Mouse (Mus musculus) forebrain, postnatal 0 days (tissue): ENCODE data around the gene Nfia. TPM values are rescaled to one million over a fixed set of nuclear protein-coding genes. Genes with fewer than 3 reads are reported as not detected.
A peak's percentile ranks its signal among the peaks of the same experiment; 100 is the strongest.

Experiments used
- ATAC-seq: fragments of 200-750 bp; cut with Nextera tagmentation; 2 replicates; pipeline ENCODE4 v1.8.0; 2017; ENCODE audit warnings: mild to moderate bottlenecking, moderate library complexity
- DNase-seq: peaks from one replicate; pipeline ENCODE4 v3.0.0-alpha.2; 2015
- H3K27ac ChIP-seq: fragments of 300-500 bp; sonication (generic); 2 replicates; pipeline ENCODE4 v1.5.1; 2014; ENCODE audit warnings: low read depth, mild to moderate bottlenecking, antibody characterized with exemption, low read length, moderate library complexity, mixed read lengths
- H3K27me3 ChIP-seq: fragments of 300-500 bp; sonication (generic); 2 replicates; pipeline ENCODE4 v1.6.1; 2014; ENCODE audit warnings: mild to moderate bottlenecking, low read length, mixed read lengths; ENCODE audit not compliant: insufficient read depth
- H3K36me3 ChIP-seq: fragments of 300-500 bp; sonication (generic); 2 replicates; pipeline ENCODE4 v1.6.1; 2014; ENCODE audit warnings: mild to moderate bottlenecking, moderate library complexity; ENCODE audit not compliant: insufficient read depth
- H3K4me1 ChIP-seq: fragments of 300-500 bp; sonication (generic); 2 replicates; pipeline ENCODE4 v1.6.1; 2014; ENCODE audit warnings: antibody characterized with exemption; ENCODE audit not compliant: insufficient read depth
- H3K4me2 ChIP-seq: fragments of 300-500 bp; sonication (generic); 2 replicates; pipeline ENCODE4 v1.6.1; 2014; ENCODE audit warnings: low read depth, mild to moderate bottlenecking, moderate library complexity
- H3K4me3 ChIP-seq: fragments of 300-500 bp; sonication (generic); 2 replicates; pipeline ENCODE4 v1.5.1; 2014; ENCODE audit warnings: low read depth, low read length, mixed read lengths
- H3K9ac ChIP-seq: fragments of 300-500 bp; sonication (generic); 2 replicates; pipeline ENCODE4 v1.6.1; 2014; ENCODE audit warnings: mild to moderate bottlenecking
- H3K9me3 ChIP-seq: fragments of 300-500 bp; sonication (generic); 2 replicates; pipeline ENCODE4 v1.6.1; 2016; ENCODE audit warnings: low read length
- CTCF ChIP-seq: sonication (generic); IDR thresholded peaks from 2 replicates; pipeline ENCODE4 v1.5.1; 2016; ENCODE audit warnings: antibody characterized with exemption, control low read depth, low read depth
- WGBS: fragments of 180-500 bp; shearing (Covaris S2); extraction: QIAGEN DNeasy Blood & Tissue Kit; methylation state at CpG from one replicate; pipeline ENCODE4 v1.1.7; 2014; 5-methylcytosine and 5-hydroxymethylcytosine counted together
- polyA plus RNA-seq: library from polyadenylated mRNA; unstranded; fragments of >200 nt; fragmentation: Nextera tagmentation; extraction: Ambion mirVana; gene quantifications from 2 replicates; pipeline ENCODE4 v1.2.1, GENCODE M21; 2015
- total RNA-seq: library from RNA; depleted of rRNA; stranded (reverse); fragments of >200 nt; gene quantifications from 2 replicates; pipeline ENCODE4 v1.2.3, GENCODE M21; 2014

The Nfia gene
- total and polyA plus RNA-seq, 2 experiments from 2014 or later = 44.1 to 57.5 TPM

DNA sequence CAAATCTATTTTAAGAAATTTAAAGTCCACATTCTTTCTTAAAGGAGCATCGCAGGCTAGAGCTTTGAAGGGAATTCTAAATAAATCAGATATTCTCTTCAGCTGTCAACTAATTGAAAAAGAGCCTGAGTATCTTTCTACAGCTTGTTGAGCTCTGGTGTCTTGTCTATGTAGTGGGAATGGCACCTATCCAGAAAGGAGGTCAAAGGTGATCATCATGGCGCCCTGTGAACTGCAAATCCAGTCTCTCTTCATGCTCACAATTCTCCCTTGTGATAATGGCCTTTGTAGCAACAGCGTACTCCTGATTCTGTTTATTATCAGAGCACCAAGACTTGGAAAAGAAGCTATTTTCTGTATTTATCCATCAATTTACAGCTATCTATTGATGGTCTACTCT, 6.4 kb upstream of the Nfia start:
- WGBS = 89% methylated on average over 3 of the region's 3 CpGs
- no peaks in the 10 kb centered on the region for H3K36me3 ChIP-seq
- TF ChIP-seq CTCF = no peak
- no peak overlapping the region for H3K4me2 ChIP-seq
- no peak overlapping the region for H3K27ac ChIP-seq
- H3K4me3 ChIP-seq = no peak overlapping the region
- no peak overlapping the region for H3K9ac ChIP-seq
- H3K27me3 ChIP-seq = no peaks in the 10 kb centered on the region
- ATAC-seq (no peak), DNase-seq (no peak)
- no peaks in the 10 kb centered on the region for H3K9me3 ChIP-seq
- no peaks in the 10 kb centered on the region for H3K4me1 ChIP-seq

DNA sequence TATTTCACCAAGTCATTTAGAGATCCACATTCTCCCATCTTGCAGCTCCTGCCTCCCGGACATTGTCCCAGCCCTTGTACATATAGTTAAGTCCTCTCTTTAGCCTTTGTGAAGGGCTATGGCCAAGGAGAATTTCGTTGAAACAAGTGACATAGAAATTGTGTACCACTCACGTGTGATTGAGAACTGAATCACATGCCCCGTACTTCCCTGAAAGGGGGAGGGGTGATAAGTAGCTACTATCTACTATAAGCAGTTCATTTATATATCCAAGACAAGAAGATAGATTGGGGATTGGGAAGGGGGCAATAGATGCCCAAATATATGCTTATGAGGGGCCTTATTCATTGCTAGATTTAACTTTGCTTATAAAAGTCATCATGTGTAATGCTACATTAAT, 5.5 kb upstream of the Nfia start:
- Histone ChIP-seq H3K4me2 (no peak overlapping the region), H3K27ac (no peak overlapping the region), H3K4me3 (no peak overlapping the region), H3K9ac (no peak overlapping the region), H3K36me3 (no peaks in the 10 kb centered on the region), H3K27me3 (no peaks in the 10 kb centered on the region), H3K4me1 (no peaks in the 10 kb centered on the region), H3K9me3 (no peaks in the 10 kb centered on the region)
- DNase-seq (no peak), ATAC-seq (no peak)
- no peak for TF ChIP-seq CTCF
- WGBS = 81% methylated on average over 4 of the region's 4 CpGs

DNA sequence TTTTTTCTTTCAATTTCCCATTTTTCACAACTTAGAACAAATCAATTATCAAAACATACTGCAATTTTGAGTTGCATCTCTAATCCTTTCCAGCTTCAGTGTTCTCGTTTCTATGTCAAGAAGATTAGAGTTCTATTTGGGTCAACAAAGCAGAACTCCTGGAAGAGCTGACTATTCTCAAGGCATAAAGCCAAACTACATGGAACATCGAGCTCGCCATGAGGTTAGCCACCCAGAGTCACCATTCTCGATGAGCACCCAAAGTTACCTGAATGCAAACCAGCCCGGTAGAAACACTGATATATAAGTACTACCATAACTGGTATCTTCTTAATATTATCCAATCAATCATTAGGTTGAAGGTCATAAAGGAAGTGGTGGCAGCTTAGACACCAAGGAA, 5.0 kb upstream of the Nfia start:
- no peak for ATAC-seq
- no peak for DNase-seq
- H3K36me3 ChIP-seq = no peaks in the 10 kb centered on the region
- H3K27ac ChIP-seq = no peak overlapping the region
- no peak overlapping the region for H3K4me3 ChIP-seq
- H3K9ac ChIP-seq = no peak overlapping the region
- H3K4me1 ChIP-seq = no peaks in the 10 kb centered on the region
- no peak overlapping the region for H3K4me2 ChIP-seq
- TF ChIP-seq CTCF = no peak
- no peaks in the 10 kb centered on the region for H3K9me3 ChIP-seq
- 90% methylated on average over 5 of the region's 5 CpGs for WGBS
- H3K27me3 ChIP-seq = no peaks in the 10 kb centered on the region

DNA sequence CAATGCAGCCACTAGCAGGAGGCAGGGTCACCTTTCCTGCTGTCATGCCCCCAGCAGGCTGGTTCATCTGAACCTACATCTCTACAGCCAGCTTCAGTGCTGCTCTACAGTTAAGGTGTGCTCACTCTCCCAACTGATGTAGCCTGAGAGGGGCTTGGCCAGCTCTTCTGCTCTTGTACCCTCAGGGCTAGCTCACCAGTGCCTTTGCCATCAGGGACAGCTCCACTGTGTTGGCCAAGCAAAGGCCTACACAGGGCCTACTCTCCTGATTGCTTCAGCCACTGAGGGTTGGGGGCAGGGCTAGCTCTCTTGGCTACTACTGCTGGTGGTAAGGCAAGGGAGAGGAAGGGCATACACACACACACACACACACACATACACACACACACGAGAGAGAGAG, 2.7 kb upstream of the Nfia start:
- Histone ChIP-seq H3K9ac (no peak overlapping the region), H3K4me1 (no peaks in the 10 kb centered on the region), H3K4me3 (no peak overlapping the region), H3K27me3 (no peaks in the 10 kb centered on the region), H3K9me3 (no peaks in the 10 kb centered on the region), H3K36me3 (no peaks in the 10 kb centered on the region), H3K4me2 (no peak overlapping the region), H3K27ac (no peak overlapping the region)
- DNase-seq (no peak), ATAC-seq (no peak)
- no CpG with 5 or more reads among the region's 1 CpGs for WGBS
- TF ChIP-seq CTCF = no peak

DNA sequence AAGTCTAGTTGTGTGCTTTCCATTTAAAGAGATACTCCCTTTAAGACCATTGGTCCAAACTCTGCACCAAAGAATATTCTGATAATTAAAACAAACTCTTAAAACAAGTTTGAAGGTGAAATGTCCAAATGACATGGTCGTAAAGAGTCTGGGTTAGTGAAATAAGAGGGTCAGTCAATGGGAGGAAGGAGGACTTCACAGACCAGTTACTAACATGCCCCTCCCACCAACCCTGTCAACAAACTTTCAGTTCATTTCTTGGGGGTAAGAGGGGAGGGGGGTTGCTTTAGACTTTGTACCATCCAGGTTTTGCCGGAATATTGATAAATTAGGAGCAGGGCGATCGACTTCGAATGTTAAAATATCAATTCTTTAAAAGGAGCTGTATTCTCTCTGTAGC, 1.1 kb upstream of the Nfia start:
- WGBS = 9% methylated on average over 5 of the region's 5 CpGs
- DNase-seq = no peak
- Histone ChIP-seq H3K4me2 (peak overlapping the region; percentile 67), H3K9ac (peak overlapping the region; percentile 26; the same call in 1 of the 2 replicates), H3K9me3 (no peaks in the 10 kb centered on the region), H3K4me1 (0 out of 2 replicates have a peak, but pooled peaks cover 10% of the 10 kb centered on the region), H3K27me3 (no peaks in the 10 kb centered on the region; the same call in 1 of the 2 replicates), H3K36me3 (no peaks in the 10 kb centered on the region), H3K27ac (peak overlapping the region; percentile 69), H3K4me3 (peak overlapping the region; percentile 45)
- TF ChIP-seq CTCF = no peak
- no peak for ATAC-seq

DNA sequence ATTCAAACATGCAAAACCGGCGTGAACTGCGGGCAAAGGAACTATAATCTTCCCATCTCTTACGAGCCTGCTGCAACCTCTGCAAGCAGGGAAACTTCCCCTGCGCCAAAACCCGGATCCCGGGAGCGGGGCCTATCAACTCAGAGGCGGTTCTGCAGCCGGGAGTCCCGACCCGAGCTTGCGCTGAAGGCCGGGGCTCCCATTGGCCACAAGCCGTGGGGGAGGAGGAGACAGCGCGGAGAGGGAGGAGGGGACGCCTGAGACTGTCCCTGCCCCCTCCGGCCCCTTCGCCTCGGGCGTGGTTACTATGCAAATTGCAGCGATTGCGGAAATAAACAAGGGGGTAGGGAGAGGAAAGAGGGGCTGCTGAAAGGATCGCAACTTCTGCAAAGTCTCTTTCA, 450 bp upstream of the Nfia start:
- Histone ChIP-seq H3K4me3 (peak overlapping the region; percentile 45), H3K36me3 (no peaks in the 10 kb centered on the region), H3K9ac (peak overlapping the region; percentile 26), H3K9me3 (no peaks in the 10 kb centered on the region), H3K4me1 (0 out of 2 replicates have a peak, but pooled peaks cover 10% of the 10 kb centered on the region), H3K27me3 (no peaks in the 10 kb centered on the region; the same call in 1 of the 2 replicates), H3K4me2 (peak overlapping the region; percentile 67), H3K27ac (peak overlapping the region; percentile 69)
- peak; percentile 92 for ATAC-seq
- DNase-seq = peak; percentile 94
- no peak for TF ChIP-seq CTCF
- WGBS = under 1% methylated on average over 25 of the region's 25 CpGs

DNA sequence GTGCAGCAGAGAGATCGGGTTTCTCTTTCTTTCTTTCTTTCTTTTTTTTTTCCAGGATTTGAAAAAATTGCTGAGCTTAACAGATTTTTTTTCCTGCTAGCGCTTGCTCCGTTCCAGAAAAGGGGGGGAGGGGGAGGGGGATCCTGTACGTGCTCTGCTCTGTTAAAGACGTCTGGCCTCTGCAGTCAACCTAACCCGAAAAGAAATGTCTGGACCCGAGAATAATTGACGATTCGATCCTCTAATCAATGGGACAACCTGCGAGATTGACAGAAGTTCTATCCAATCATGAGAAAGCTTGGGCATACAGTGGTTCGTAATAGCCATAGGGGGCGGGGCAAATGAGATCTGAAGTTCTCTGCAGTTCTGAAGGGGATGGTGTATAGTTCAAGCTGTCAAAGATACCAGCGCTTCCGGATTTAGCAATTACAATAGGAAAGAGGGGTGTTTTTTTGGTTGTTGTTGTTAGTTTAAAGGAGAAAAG, 618 bp downstream of the Nfia start:
- no peaks in the 10 kb centered on the region for H3K9me3 ChIP-seq
- 0 out of 2 replicates have a peak, but pooled peaks cover 10% of the 10 kb centered on the region for H3K4me1 ChIP-seq
- H3K9ac ChIP-seq = peak overlapping the region; percentile 14; the same call in 1 of the 2 replicates
- WGBS = under 1% methylated on average over 14 of the region's 14 CpGs
- H3K4me3 ChIP-seq = peak overlapping the region; percentile 45
- ATAC-seq (peak; percentile 66), DNase-seq (peak; percentile 96)
- no peaks in the 10 kb centered on the region for H3K36me3 ChIP-seq
- peak overlapping the region; percentile 69 for H3K27ac ChIP-seq
- no peak for TF ChIP-seq CTCF
- peak overlapping the region; percentile 67 for H3K4me2 ChIP-seq
- H3K27me3 ChIP-seq = no peaks in the 10 kb centered on the region; the same call in 1 of the 2 replicates
